Mouse (Mus musculus): ENCODE results near the gene Cd3d. TPM values are rescaled to one million over a fixed set of nuclear protein-coding genes. Genes with fewer than 3 reads are reported as not detected.

The Cd3d gene
- polyA plus RNA-seq, 1 experiment: 0.36 TPM

DNA sequence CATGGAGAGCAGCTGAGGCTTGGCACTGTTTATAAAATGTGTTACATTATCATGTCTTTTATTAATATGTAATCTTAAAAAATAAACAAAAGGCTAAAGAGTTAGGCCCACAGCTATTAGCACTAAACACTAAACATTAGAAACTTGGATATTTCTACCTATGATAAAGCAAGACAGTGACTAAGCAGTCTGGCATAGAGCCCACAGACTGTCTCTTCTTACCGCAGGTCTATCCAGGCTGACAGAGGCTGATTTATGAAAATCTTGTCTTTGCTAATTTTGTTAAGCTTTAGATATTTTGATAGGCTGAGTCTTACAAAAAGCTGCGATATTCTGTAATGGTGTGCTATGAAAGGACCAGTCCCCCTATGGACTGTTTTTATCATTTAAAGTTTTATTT, 11.7 kb downstream of the Cd3d start:
- no peak for DNase-seq (ENCODE audit: low read depth)

GRCm38 (mm10) chr9:44994962-44995361, 13.4 kb downstream of the Cd3d start:
- DNase-seq (ENCODE audit: low read depth): no peak

GRCm38 (mm10) chr9:44996590-44996989, 15.0 kb downstream of the Cd3d start:
- DNase-seq (ENCODE audit: low read depth): no peak

DNA sequence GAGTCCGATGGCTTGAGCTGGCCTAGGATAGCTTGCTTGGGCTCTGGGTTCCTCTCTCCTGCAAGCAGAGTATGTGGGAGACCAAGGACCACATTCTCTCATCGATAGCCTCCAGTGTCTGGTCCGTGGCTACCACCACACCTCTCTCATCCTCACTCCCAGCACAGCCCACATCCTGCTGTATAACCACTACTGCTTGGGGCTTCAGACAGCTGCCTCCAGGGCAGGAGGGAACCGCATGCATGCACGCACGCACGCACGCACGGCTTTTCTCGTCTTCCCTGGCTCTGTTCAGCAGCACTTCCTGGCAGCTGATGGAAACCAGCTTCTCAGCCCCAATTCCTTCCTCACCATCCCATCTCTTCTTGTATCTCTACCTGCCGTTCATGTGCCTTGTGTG, 16.6 kb downstream of the Cd3d start:
- DNase-seq (ENCODE audit: low read depth): no peak

DNA sequence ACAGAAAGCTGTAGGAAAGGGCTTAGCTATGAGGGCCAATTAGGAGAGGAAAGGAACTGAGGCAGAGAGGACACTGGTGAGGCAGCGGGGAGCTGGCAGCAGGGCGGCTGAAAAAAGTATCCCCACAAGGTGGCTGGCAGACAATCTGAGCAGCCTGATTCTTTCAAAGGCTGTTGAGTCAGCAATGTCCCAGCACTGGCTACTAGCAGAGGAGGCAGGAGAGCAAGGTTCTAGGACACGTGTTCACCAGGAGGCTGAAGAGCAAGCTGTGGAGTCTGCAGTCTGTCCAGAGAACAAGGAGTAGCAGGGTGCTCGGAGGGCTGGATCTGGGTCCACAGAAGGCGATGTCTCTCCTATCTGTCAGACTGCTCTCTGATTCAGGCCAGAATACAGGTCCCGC, 17.6 kb downstream of the Cd3d start:
- DNase-seq (ENCODE audit: low read depth): no peak

DNA sequence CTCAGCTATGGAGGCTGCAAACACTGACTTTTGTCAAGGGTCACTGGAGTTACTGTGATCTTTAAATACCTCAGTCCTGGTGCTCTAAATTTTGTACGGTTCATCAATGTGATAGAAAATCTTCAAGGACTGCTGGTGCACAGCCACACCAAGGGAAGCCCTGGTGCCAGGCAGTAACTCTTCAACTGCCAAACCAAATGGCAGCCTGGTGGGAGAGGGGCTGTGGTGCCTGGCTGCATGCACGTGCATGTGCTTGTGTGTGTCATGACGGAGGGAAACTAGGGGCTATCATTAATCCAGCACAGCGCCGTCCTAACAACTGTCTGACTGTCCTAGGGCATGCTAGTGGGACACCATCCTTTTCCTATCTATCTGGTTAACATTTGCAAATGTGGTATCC, 18.2 kb downstream of the Cd3d start:
- no peak for DNase-seq (ENCODE audit: low read depth)

DNA sequence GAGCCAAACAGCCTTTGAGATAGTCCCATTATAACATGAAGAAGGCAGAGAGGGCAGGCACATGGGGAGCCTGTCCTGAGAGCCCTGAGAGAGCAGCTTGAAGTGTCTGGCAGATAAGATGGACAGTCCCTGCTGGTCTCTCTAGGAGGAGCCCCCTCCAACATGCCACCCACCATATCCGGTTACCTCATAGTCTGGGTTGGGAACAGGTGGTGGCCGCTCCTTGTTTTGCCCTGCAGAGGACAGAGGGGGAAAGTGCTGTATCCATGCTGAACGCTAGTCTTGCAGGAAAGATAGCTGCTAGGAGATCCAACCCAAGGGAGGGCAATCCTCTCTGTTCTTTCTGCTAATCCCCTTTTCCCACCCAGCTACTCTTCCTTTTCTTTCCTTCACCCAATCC, 18.7 kb downstream of the Cd3d start:
- no peak for DNase-seq (ENCODE audit: low read depth)

DNA sequence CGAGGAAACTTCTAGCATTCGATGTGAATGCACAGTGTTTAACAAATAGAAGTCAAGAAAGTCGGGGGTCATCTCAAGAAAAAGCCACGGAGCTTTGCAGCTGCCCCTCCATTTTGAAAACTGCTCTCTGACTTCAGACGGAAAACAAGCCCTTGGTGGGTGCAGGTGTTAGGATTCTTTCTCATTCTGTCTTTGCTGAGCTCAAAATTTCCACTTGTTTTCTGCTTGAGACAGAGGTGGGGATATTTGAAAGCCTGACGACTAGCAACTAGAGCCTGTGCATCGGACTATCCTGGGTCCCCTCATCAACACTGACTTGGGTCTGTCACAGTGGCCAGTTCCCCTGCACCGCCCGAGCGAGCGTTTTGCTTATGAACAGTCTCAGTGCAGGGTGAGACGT, 25.8 kb downstream of the Cd3d start:
- no peak for DNase-seq (ENCODE audit: low read depth)

DNA sequence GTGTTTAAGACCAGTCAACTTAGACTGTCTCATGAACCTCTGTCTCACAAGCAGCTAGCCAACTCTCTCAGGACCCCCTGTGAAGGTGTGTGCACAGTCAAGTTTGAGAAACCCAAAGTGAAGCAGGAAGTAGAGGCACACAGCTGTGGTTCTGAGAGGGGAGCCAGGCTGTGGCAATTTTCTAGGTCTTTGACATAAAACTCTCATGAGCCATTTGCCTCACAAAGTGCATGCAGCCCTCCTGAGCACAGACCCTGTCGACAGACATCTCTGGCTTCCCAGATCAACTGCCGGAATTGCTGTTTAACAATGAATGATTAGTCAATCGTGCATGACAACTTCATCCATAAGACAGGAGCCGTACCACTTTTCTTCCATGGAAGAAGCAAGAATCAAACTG, 26.8 kb downstream of the Cd3d start:
- DNase-seq (ENCODE audit: low read depth): no peak

DNA sequence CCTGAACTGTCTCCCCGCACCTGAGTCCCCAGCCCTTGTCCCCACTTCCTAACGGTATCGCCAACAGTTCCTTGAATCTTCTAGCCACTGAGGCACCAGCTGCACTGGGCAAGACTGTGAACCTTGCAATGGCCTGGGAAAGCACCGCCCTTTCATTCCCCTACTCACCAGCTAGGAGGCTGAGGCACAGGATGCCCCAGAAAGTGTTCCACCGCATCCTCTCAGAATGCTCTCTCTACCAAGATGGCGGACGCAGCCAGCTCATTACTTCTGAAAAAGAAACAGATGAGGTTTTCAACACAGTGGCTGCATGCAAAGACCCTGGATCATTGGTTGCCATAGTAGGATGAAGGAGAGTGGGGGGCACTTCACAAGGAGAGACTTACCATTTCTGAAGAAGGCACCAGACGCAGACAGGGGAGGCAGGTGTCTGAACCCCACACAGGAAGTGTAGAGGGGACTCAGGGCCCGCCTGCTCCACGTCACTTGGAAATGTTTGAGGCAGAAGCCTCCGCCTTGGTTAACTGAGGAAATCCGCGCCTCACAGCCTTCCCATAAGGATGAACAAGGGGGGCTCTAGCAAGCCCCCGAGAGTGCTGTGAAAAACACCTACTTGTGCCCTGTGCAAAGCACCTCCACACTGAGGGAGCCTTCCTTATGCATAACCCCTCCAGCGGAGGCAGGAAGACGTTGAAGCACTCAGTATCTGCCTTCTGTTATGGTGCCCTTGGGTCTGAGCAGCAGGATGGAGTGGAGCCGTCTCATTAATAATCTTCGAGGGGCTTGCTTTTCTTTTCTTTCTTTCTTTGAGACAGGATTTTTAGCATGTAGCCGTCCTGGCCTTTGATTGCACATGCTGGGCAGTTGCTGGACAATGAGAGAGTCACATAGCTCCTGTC, 27.8 kb downstream of the Cd3d start, which contains the start of gene Cd3e:
Cd3e (minus strand) TSS at position 448 of the 899 bp plus-strand sequence.
- DNase-seq (ENCODE audit: low read depth): no peak

DNA sequence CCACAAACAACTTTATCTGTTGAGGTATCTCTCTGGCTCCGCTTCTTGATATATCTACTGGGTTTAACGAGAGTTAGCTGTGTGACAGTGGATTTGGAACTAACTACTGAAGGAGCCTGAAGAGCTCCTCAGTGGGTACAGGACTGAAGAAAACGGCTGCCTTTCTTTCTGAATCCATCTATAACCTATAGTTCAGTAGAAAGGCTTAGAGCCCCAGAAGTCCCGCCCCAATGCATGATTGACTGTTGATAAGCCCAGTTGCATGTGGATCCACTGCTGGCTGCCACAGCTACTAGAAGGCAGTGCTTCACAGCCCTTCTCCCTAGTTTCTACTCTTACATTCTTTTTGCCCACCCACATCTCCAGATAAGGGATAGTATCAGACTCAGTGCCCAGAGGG, 28.9 kb downstream of the Cd3d start:
- DNase-seq (ENCODE audit: low read depth): no peak

DNA sequence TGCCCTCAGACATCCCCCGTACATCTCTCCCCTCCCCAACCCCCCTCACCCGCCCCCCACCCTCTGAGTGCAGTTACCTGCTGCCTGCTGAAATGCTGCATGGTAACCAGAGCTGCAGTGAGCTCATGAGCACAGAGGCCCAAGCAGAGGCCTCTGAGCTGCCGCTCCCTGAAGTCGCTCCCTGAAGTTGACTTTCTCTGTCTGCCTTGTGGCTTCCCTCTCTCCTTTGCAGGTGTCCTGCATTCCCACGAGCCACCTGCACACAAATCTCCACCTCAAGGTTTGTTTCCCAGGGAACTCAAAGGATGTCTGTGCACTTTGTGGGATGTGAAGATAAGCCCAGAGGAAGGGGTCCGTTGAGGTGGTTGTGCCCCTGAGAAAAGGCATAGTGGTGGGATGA, 29.7 kb downstream of the Cd3d start:
- no peak for DNase-seq (ENCODE audit: low read depth)

DNA sequence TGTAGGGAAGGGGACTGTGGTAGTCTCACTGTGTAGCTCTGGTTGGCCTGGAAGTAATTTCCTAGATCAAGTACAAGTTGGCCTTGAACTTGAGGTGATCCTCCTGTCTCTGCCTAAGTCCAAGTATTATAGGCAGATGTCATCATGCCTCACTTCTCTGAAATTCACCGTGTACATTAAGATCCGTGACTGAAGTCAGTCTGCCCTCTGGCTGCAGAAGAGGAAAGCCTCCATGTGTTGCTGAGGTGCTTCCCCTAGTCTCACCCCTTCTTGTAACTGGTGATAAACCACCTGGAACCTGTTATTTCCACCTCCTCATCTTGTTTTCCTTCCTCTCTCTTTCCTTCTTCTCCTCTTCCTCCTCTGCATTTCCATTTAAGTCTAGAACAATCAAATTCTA, 33.3 kb downstream of the Cd3d start:
- DNase-seq (ENCODE audit: low read depth): no peak

DNA sequence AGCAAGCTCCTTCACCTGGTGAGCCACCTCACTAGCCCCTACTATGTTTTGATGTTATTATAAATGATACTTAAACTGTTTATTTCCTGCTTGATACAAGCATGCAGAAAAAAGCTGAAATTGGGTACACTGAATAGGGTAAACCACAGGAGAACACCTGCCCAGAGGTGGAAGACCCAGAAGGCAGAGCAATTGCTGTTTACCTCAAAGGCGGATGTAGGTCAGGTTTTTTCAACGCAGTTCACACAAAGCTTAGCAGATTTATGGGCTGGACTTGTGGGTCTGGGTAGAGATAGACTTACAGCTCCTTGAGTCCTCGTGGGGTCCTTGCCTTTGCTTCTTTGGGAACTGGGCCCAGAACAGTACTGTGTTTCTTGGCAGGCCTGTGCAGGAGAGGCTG, 34.3 kb downstream of the Cd3d start:
- DNase-seq (ENCODE audit: low read depth): no peak

- no peak for DNase-seq (ENCODE audit: low read depth)
Measured at GRCm38 (mm10) chr9:45018031-45018430, 36.4 kb downstream of the Cd3d start.

GRCm38 (mm10) chr9:45022800-45023199, 41.2 kb downstream of the Cd3d start:
- no peak for DNase-seq (ENCODE audit: low read depth)

- no peak for DNase-seq (ENCODE audit: low read depth)
Measured at GRCm38 (mm10) chr9:45023638-45024037, 42.1 kb downstream of the Cd3d start.

GRCm38 (mm10) chr9:45024187-45024586, 42.6 kb downstream of the Cd3d start:
- peak; percentile 65 for DNase-seq (ENCODE audit: low read depth)

GRCm38 (mm10) chr9:45027376-45027775, 45.8 kb downstream of the Cd3d start:
- peak; percentile 84 for DNase-seq (ENCODE audit: low read depth)

- DNase-seq (ENCODE audit: low read depth): no peak
Measured at GRCm38 (mm10) chr9:45030341-45030740, 48.8 kb downstream of the Cd3d start.

DNA sequence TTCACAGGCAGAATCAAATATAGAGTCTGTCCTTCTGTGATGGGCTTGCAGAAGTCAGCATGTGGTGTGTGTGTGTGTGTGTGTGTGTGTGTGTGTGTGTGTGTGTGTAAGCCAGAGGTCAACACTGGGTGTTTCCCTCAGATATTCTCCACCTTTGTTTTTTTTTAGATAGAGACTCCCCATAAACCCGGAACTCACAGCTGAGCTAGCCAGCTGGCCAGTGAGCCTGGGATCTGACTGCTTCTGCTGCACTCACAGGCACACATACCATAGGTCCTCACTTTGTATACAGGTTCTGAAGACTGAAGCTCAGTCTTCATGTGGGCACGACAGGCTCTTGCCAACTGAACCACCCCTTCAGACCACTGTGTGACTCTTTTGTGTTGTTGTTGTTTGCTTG, 50.7 kb downstream of the Cd3d start:
- DNase-seq (ENCODE audit: low read depth): no peak

GRCm38 (mm10) chr9:45034526-45034925, 52.9 kb downstream of the Cd3d start:
- DNase-seq (ENCODE audit: low read depth): no peak
